Mouse (Mus musculus): ENCODE results near the gene Tmem184b. TPM values are rescaled to one million over a fixed set of nuclear protein-coding genes. Genes with fewer than 3 reads are reported as not detected.

The Tmem184b gene
- total and polyA plus RNA-seq, 3 experiments: 7.1 to 42.7 (median 21.1) TPM

DNA sequence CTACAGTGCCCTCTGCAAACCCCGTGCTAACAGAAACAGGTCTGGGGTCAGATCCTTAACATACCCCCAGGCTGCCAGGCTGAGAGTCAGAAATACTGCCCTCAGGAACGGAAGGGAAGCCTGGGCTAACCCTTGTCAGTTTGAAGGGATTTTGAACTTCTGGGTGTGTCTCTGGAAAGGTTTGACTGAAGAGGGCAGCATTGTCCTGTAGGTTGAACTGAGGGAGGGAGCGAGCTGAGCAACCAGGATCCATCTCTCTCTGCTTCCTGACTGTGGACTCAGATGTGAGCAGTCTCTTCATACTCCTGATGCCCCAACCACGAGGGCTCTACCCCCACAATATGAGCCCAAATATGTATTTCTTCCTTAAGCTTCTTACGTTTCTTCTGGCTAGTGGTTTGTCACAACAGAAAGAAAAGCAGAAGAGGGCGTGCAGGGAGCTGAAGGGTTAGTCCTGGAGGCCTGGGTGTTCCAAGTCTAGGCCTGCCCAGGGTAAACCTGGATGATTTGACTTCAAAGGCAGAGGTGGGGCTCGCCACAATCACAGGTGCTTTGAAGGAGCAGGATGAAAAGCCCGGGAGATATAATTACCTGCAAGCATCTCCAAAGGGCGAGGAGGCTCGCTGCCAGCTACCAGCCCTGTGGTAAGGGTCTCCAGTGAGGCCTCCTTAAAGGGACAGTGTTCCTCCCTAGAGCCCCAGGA, 8.1 kb upstream of the Tmem184b start:
- no peaks in the 10 kb centered on the region for H3K79me2 ChIP-seq (replicated peaks; ENCODE audit: control insufficient read depth, extremely low read depth, insufficient read depth, poor library complexity, severe bottlenecking)
- in situ Hi-C loops (cut with MboI; ENCODE audit: low pct_ligation_motif_present, low pct_unique_long_range_greater_than_20kb, low sequenced_read_pairs): no loop called here
- dilution Hi-C loops (cut with MboI; ENCODE audit: extremely low pct_ligation_motif_present, extremely low pct_unique_long_range_greater_than_20kb, low sequenced_read_pairs): no loop called here
- H3K36me3 ChIP-seq (replicated peaks in 1 of 2; ENCODE audit: control insufficient read depth in 1 of 2, insufficient read depth in 1 of 2, low read length in 1 of 2): peaks cover 0 to 19% of the 10 kb centered on the region in 2 experiments
- H3K27me3 ChIP-seq (replicated peaks): no peaks in the 10 kb centered on the region
- H3K4me1 ChIP-seq (ENCODE audit: control insufficient read depth in 1 of 2, insufficient read depth in 2 of 2): peaks cover 18 to 41% of the 10 kb centered on the region in 2 experiments
- no peak overlapping the region for H3K27ac ChIP-seq (ENCODE audit: insufficient read depth, low read depth)
- DNase-seq (ENCODE audit: extremely low read depth): no peak
- no peaks in the 10 kb centered on the region for H3K9me3 ChIP-seq (replicated peaks; ENCODE audit: low read length)
- no peak overlapping the region for H3K9ac ChIP-seq (ENCODE audit: insufficient read depth, low read depth)
- no peak overlapping the region for H3K4me3 ChIP-seq (replicated peaks in 1 of 3; ENCODE audit: low read depth in 2 of 3, low read length in 2 of 3, poor library complexity in 1 of 3)
- TF ChIP-seq NELFE (IDR thresholded peaks at IDR 0.05; ENCODE audit: low read depth, low read length) (no peak), SMC3 (IDR thresholded peaks at IDR 0.05; ENCODE audit: low read depth, low read length) (peak; percentile 69), PAX5 (IDR thresholded peaks at IDR 0.05; ENCODE audit: low read length) (no peak), UBTF (IDR thresholded peaks at IDR 0.05; ENCODE audit: low read depth, low read length) (no peak), RAD21 (IDR thresholded peaks at IDR 0.05; ENCODE audit: low read depth, low read length) (peak; percentile 77), USF1 (IDR thresholded peaks at IDR 0.05; ENCODE audit: low read depth, low read length) (no peak), RCOR1 (conservative IDR thresholded peaks at IDR 0.05; ENCODE audit: low read depth, low read length) (no peak), TBP (conservative IDR thresholded peaks at IDR 0.05; ENCODE audit: low read depth, low read length) (no peak), SIN3A (IDR thresholded peaks at IDR 0.05; ENCODE audit: low read length) (no peak), KAT2A (IDR thresholded peaks at IDR 0.05; ENCODE audit: insufficient replicate concordance, low read length) (no peak), JUN (IDR thresholded peaks at IDR 0.05; ENCODE audit: insufficient read depth, low read depth, low read length) (no peak), CTCF (conservative IDR thresholded peaks at IDR 0.05 in 1 of 2, IDR thresholded peaks at IDR 0.05 in 1 of 2; ENCODE audit: low read depth in 2 of 2, low read length in 2 of 2) (peak in 1 of 2 experiments; percentile 69; a peak in 2 of 4 replicates), MAX (IDR thresholded peaks at IDR 0.05; ENCODE audit: low read length) (no peak), JUND (conservative IDR thresholded peaks at IDR 0.05; ENCODE audit: low read depth, low read length) (no peak), ELF1 (IDR thresholded peaks at IDR 0.05; ENCODE audit: low read depth, low read length) (no peak), CHD1 (IDR thresholded peaks at IDR 0.05; ENCODE audit: low read depth, low read length) (no peak), ZKSCAN1 (IDR thresholded peaks at IDR 0.05; ENCODE audit: borderline replicate concordance, low read depth, low read length) (no peak), ZMIZ1 (IDR thresholded peaks at IDR 0.05; ENCODE audit: low read depth, low read length) (no peak)
- H3K4me2 ChIP-seq (ENCODE audit: insufficient read depth, low read depth, poor library complexity, severe bottlenecking): no peak overlapping the region

DNA sequence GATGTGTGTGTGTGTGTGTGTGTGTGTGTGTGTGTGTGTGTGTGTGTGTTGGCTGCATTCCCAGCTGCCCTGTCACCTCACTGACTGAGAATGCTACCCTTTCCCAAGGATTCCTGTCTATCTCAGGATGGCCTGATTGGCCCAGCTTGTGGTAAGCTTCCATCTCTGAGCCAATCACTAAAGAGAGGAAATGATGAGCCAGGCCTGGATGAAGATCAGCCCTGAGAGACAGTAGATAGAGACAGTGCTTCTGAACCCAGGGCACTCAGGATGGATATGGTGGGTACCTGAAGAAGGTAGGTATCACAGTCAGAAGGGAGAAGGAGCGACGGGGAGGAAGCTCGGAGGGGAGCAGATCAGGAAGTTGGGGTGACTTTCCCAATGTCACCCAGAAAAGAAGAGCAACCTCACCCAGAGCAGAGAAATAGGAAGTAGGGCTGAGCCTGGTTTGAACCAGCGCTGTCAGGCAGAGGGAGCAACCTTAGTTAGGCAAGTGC, 5.8 kb upstream of the Tmem184b start:
- H3K4me1 ChIP-seq (ENCODE audit: control insufficient read depth in 1 of 2, insufficient read depth in 2 of 2): peaks cover 12 to 40% of the 10 kb centered on the region in 2 experiments
- H3K4me2 ChIP-seq (ENCODE audit: insufficient read depth, low read depth, poor library complexity, severe bottlenecking): no peak overlapping the region
- no peaks in the 10 kb centered on the region for H3K9me3 ChIP-seq (replicated peaks; ENCODE audit: low read length)
- dilution Hi-C loops (cut with MboI; ENCODE audit: extremely low pct_ligation_motif_present, extremely low pct_unique_long_range_greater_than_20kb, low sequenced_read_pairs): no loop called here
- no peak overlapping the region for H3K27ac ChIP-seq (ENCODE audit: insufficient read depth, low read depth)
- no peaks in the 10 kb centered on the region for H3K79me2 ChIP-seq (replicated peaks; ENCODE audit: control insufficient read depth, extremely low read depth, insufficient read depth, poor library complexity, severe bottlenecking)
- in situ Hi-C loops (cut with MboI; ENCODE audit: low pct_ligation_motif_present, low pct_unique_long_range_greater_than_20kb, low sequenced_read_pairs): no loop called here
- peaks cover 0 to 19% of the 10 kb centered on the region in 2 experiments for H3K36me3 ChIP-seq (replicated peaks in 1 of 2; ENCODE audit: control insufficient read depth in 1 of 2, insufficient read depth in 1 of 2, low read length in 1 of 2)
- H3K9ac ChIP-seq (ENCODE audit: insufficient read depth, low read depth): no peak overlapping the region
- DNase-seq (ENCODE audit: extremely low read depth): no peak
- no peak overlapping the region for H3K4me3 ChIP-seq (replicated peaks in 1 of 3; ENCODE audit: low read depth in 2 of 3, low read length in 2 of 3, poor library complexity in 1 of 3)
- TF ChIP-seq MXI1 (IDR thresholded peaks at IDR 0.05; ENCODE audit: low read depth, low read length) (no peak), HCFC1 (IDR thresholded peaks at IDR 0.05; ENCODE audit: low read depth, low read length) (no peak), MEF2A (IDR thresholded peaks at IDR 0.05; ENCODE audit: borderline replicate concordance, low read depth, low read length) (no peak), EP300 (IDR thresholded peaks at IDR 0.05; ENCODE audit: low read length) (no peak), JUN (IDR thresholded peaks at IDR 0.05; ENCODE audit: insufficient read depth, low read depth, low read length) (no peak), UBTF (IDR thresholded peaks at IDR 0.05; ENCODE audit: low read depth, low read length) (no peak), PAX5 (IDR thresholded peaks at IDR 0.05; ENCODE audit: low read length) (no peak), CTCF (conservative IDR thresholded peaks at IDR 0.05 in 1 of 2, IDR thresholded peaks at IDR 0.05 in 1 of 2; ENCODE audit: low read depth in 2 of 2, low read length in 2 of 2) (no peak), RCOR1 (conservative IDR thresholded peaks at IDR 0.05; ENCODE audit: low read depth, low read length) (no peak), MYC (IDR thresholded peaks at IDR 0.05; ENCODE audit: low read depth, low read length) (no peak), TBP (conservative IDR thresholded peaks at IDR 0.05; ENCODE audit: low read depth, low read length) (no peak), ZNF384 (IDR thresholded peaks at IDR 0.05; ENCODE audit: low read depth, low read length) (no peak), MAFK (IDR thresholded peaks at IDR 0.05; ENCODE audit: insufficient replicate concordance, low read length) (no peak), ETS1 (conservative IDR thresholded peaks at IDR 0.05; ENCODE audit: low read depth, low read length) (no peak), KAT2A (IDR thresholded peaks at IDR 0.05; ENCODE audit: insufficient replicate concordance, low read length) (no peak), JUND (conservative IDR thresholded peaks at IDR 0.05; ENCODE audit: low read depth, low read length) (no peak), MAZ (IDR thresholded peaks at IDR 0.05; ENCODE audit: low read depth, low read length) (no peak), NELFE (IDR thresholded peaks at IDR 0.05; ENCODE audit: low read depth, low read length) (no peak)
- H3K27me3 ChIP-seq (replicated peaks): no peaks in the 10 kb centered on the region
